Mouse (Mus musculus) heart, adult 2 months (tissue): ENCODE results near the gene Sept9.

Experiments
- CTCF ChIP-seq: fragments of 200-600 bp; IDR thresholded peaks from 2 replicates; pipeline ENCODE4 v1.8.1; 2022; ENCODE audit warnings: antibody characterized with exemption, mild to moderate bottlenecking, moderate library complexity
- POLR2A ChIP-seq: fragments of 200-500 bp; IDR thresholded peaks from 2 replicates; pipeline ENCODE4 v1.6.1; 2011; ENCODE audit warnings: mild to moderate bottlenecking, low read depth, low read length, control low read depth; ENCODE audit not compliant: insufficient read depth

DNA sequence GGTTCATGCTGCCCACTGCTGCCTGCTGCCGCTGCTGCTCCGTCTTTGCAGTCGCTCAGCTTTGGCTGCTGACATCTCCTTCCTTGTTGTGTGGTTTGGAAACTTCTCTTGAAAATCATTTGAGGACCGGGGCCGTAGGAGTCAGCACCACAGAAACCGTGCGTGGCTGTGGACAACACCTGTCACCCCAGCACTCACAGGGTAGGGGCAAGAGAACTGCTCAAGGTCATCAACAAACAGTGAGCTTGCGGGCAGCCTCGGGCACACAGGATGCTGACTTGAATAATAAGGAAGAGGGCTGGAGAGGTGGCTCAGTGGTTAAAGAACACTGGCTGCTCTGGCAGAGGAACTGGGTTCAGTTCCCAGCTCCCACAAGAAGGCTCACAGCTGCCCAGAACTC is 40.9 kb downstream of the Sept9 start:
- TF ChIP-seq POLR2A: no peak
- TF ChIP-seq CTCF: no peak
